Mouse (Mus musculus): ENCODE measurements around the gene Coro1c. TPM values are rescaled to one million over a fixed set of nuclear protein-coding genes. Genes with fewer than 3 reads are reported as not detected.

Coro1c gene
- polyA plus RNA-seq, 1 experiment from 2014 or later: 116 TPM

GRCm38 (mm10) chr5:113930648-113931609 is 22.4 kb upstream of the Coro1c start:
- H3K27ac ChIP-seq (ENCODE audit: low read depth, low read length): peak overlapping the region; percentile 50; the same call in 1 of the 2 replicates
- H3K27me3 ChIP-seq (replicated peaks; ENCODE audit: control insufficient read depth, insufficient read depth, low read length): no peaks in the 10 kb centered on the region
- no peak overlapping the region for H3K4me3 ChIP-seq (ENCODE audit: low read depth, low read length)
- 0 out of 2 replicates have a peak overlapping the region, but pooled peaks have one; percentile 32 for H3K4me2 ChIP-seq (replicated peaks; ENCODE audit: low read depth)
- ATAC-seq: 0 out of 2 replicates have a peak, but pooled peaks have one; percentile 33
- WGBS: 48% methylated on average over 18 of the region's 18 CpGs
- TF ChIP-seq CTCF (IDR thresholded peaks at IDR 0.05; ENCODE audit: low read depth): peak; percentile 19; the same call in 1 of the 2 replicates
- H3K9me3 ChIP-seq (ENCODE audit: control insufficient read depth): peaks cover 4% of the 10 kb centered on the region; the same call in 1 of the 2 replicates
- H3K36me3 ChIP-seq (ENCODE audit: control insufficient read depth, insufficient read depth): no peaks in the 10 kb centered on the region
- no peak overlapping the region for H3K9ac ChIP-seq (ENCODE audit: low read depth, low read length)
- no peaks in the 10 kb centered on the region for H3K4me1 ChIP-seq (replicated peaks; ENCODE audit: control insufficient read depth, insufficient read depth, low read length)

GRCm38 (mm10) chr5:113929950-113930647 is 21.5 kb upstream of the Coro1c start:
- no peak overlapping the region; the same call in 1 of the 2 replicates for H3K4me2 ChIP-seq (replicated peaks; ENCODE audit: low read depth)
- peaks cover 4% of the 10 kb centered on the region; the same call in 1 of the 2 replicates for H3K9me3 ChIP-seq (ENCODE audit: control insufficient read depth)
- no peaks in the 10 kb centered on the region for H3K4me1 ChIP-seq (replicated peaks; ENCODE audit: control insufficient read depth, insufficient read depth, low read length)
- H3K4me3 ChIP-seq (ENCODE audit: low read depth, low read length): no peak overlapping the region
- H3K36me3 ChIP-seq (ENCODE audit: control insufficient read depth, insufficient read depth): no peaks in the 10 kb centered on the region
- H3K27ac ChIP-seq (ENCODE audit: low read depth, low read length): no peak overlapping the region
- no peak for ATAC-seq
- no peak for TF ChIP-seq CTCF (IDR thresholded peaks at IDR 0.05; ENCODE audit: low read depth)
- WGBS: 45% methylated on average over 10 of the region's 10 CpGs
- no peaks in the 10 kb centered on the region for H3K27me3 ChIP-seq (replicated peaks; ENCODE audit: control insufficient read depth, insufficient read depth, low read length)
- no peak overlapping the region for H3K9ac ChIP-seq (ENCODE audit: low read depth, low read length)

GRCm38 (mm10) chr5:113929526-113929925 is 21.0 kb upstream of the Coro1c start:
- no peak for ATAC-seq
- H3K27me3 ChIP-seq (replicated peaks; ENCODE audit: control insufficient read depth, insufficient read depth, low read length): no peaks in the 10 kb centered on the region
- H3K4me2 ChIP-seq (replicated peaks; ENCODE audit: low read depth): no peak overlapping the region; the same call in 1 of the 2 replicates
- no peaks in the 10 kb centered on the region for H3K36me3 ChIP-seq (ENCODE audit: control insufficient read depth, insufficient read depth)
- H3K9ac ChIP-seq (ENCODE audit: low read depth, low read length): no peak overlapping the region
- no peak overlapping the region for H3K27ac ChIP-seq (ENCODE audit: low read depth, low read length)
- no peak overlapping the region for H3K4me3 ChIP-seq (ENCODE audit: low read depth, low read length)
- WGBS: 61% methylated on average over 10 of the region's 10 CpGs
- peak; percentile 38 for TF ChIP-seq CTCF (IDR thresholded peaks at IDR 0.05; ENCODE audit: low read depth)
- H3K4me1 ChIP-seq (replicated peaks; ENCODE audit: control insufficient read depth, insufficient read depth, low read length): no peaks in the 10 kb centered on the region
- H3K9me3 ChIP-seq (ENCODE audit: control insufficient read depth): peaks cover 4% of the 10 kb centered on the region; the same call in 1 of the 2 replicates

GRCm38 (mm10) chr5:113924608-113925007 is 16.1 kb upstream of the Coro1c start:
- no peak for TF ChIP-seq CTCF (IDR thresholded peaks at IDR 0.05; ENCODE audit: low read depth)
- Histone ChIP-seq H3K27ac (ENCODE audit: low read depth, low read length) (no peak overlapping the region), H3K27me3 (replicated peaks; ENCODE audit: control insufficient read depth, insufficient read depth, low read length) (no peaks in the 10 kb centered on the region), H3K4me2 (replicated peaks; ENCODE audit: low read depth) (no peak overlapping the region), H3K4me3 (ENCODE audit: low read depth, low read length) (no peak overlapping the region), H3K9ac (ENCODE audit: low read depth, low read length) (no peak overlapping the region), H3K9me3 (ENCODE audit: control insufficient read depth) (peaks cover 4% of the 10 kb centered on the region; the same call in 1 of the 2 replicates), H3K4me1 (replicated peaks; ENCODE audit: control insufficient read depth, insufficient read depth, low read length) (no peaks in the 10 kb centered on the region), H3K36me3 (ENCODE audit: control insufficient read depth, insufficient read depth) (no peaks in the 10 kb centered on the region)
- no peak for ATAC-seq
- 69% methylated on average over 4 of the region's 4 CpGs for WGBS

- Histone ChIP-seq H3K4me1 (replicated peaks; ENCODE audit: control insufficient read depth, insufficient read depth, low read length) (no peaks in the 10 kb centered on the region), H3K4me2 (replicated peaks; ENCODE audit: low read depth) (no peak overlapping the region), H3K27me3 (replicated peaks; ENCODE audit: control insufficient read depth, insufficient read depth, low read length) (no peaks in the 10 kb centered on the region), H3K36me3 (ENCODE audit: control insufficient read depth, insufficient read depth) (no peaks in the 10 kb centered on the region), H3K4me3 (ENCODE audit: low read depth, low read length) (no peak overlapping the region), H3K27ac (ENCODE audit: low read depth, low read length) (no peak overlapping the region), H3K9ac (ENCODE audit: low read depth, low read length) (no peak overlapping the region), H3K9me3 (ENCODE audit: control insufficient read depth) (no peaks in the 10 kb centered on the region)
- ATAC-seq: no peak
- 58% methylated on average over 6 of the region's 6 CpGs for WGBS
- no peak for TF ChIP-seq CTCF (IDR thresholded peaks at IDR 0.05; ENCODE audit: low read depth)
Observed at GRCm38 (mm10) chr5:113921310-113922166, 13.0 kb upstream of the Coro1c start.

Data from intestine, postnatal 0 days (tissue).